Mouse (Mus musculus): ENCODE data around the gene Gcgr. TPM values are rescaled to one million over a fixed set of nuclear protein-coding genes. Genes with fewer than 3 reads are reported as not detected.
"Not testable (repeated sequence)": the region's sequence is repeated elsewhere in the genome, so short reads cannot be mapped to it uniquely, and the experiment has no call there.

Gcgr gene
- total and polyA plus RNA-seq, 2 experiments from 2014 or later = 0.22 TPM; not detected in 1

DNA sequence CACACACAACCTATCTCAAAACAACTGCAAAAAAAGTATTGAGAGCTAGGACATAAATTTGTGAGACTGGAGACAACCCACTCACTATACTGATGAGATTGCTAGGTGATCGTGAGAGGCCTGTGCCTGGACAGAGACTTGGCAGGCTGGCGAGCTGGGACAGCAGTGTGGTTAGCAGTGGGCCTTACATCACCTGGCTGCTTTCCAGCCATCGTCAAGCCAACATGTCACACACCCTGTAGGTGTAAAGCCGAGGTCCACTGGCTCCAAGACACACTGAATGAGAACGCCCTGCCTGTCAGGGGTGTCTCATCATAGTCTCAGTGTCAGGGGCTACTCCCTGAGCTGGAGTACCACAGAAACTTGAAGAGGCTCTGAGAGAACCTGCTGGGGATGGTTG is 22.2 kb downstream of the Gcgr start:
- Histone ChIP-seq H3K4me3 (ENCODE audit: low read depth, low read length) (no peak overlapping the region), H3K27ac (ENCODE audit: low read depth, low read length) (no peak overlapping the region), H3K4me2 (ENCODE audit: low read depth) (no peak overlapping the region), H3K36me3 (ENCODE audit: insufficient read depth) (no peaks in the 10 kb centered on the region), H3K9me3 (ENCODE audit: low read length) (no peaks in the 10 kb centered on the region), H3K27me3 (ENCODE audit: insufficient read depth, low read length) (no peaks in the 10 kb centered on the region), H3K9ac (no peak overlapping the region), H3K4me1 (ENCODE audit: insufficient read depth) (peaks cover 13% of the 10 kb centered on the region)
- DNase-seq (no peak), ATAC-seq (no peak)
- no peak for TF ChIP-seq CTCF (IDR thresholded peaks at IDR 0.05; ENCODE audit: low read depth)
- WGBS = 71% methylated on average over 5 of the region's 5 CpGs

DNA sequence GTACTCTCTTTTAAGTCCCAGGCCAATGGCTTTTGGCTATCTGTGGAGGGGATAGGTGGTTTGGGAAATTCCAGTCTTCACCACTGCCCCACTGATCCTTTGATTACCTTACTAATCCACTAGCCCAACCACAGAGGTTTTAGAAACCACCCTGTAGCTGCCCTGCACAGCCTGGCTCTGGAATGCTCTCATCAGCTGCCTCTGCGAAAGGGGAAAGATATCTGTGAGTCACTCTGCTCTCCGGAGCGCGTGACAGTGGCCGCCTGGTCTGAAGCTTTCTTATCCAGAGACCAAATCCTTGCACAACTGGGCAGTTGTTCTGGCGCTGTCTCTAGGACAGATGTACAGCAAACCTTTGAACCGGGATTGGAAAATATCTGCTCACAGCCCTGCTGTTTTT is 24.3 kb downstream of the Gcgr start:
- Histone ChIP-seq H3K36me3 (ENCODE audit: insufficient read depth) (peaks cover 5% of the 10 kb centered on the region; the same call in 1 of the 2 replicates), H3K4me3 (ENCODE audit: low read depth, low read length) (no peak overlapping the region), H3K27ac (ENCODE audit: low read depth, low read length) (no peak overlapping the region), H3K4me2 (ENCODE audit: low read depth) (no peak overlapping the region), H3K4me1 (ENCODE audit: insufficient read depth) (peaks cover 4% of the 10 kb centered on the region), H3K27me3 (ENCODE audit: insufficient read depth, low read length) (no peaks in the 10 kb centered on the region), H3K9ac (no peak overlapping the region), H3K9me3 (ENCODE audit: low read length) (no peaks in the 10 kb centered on the region)
- TF ChIP-seq CTCF (IDR thresholded peaks at IDR 0.05; ENCODE audit: low read depth) = no peak
- WGBS = 78% methylated on average over 7 of the region's 7 CpGs
- DNase-seq (no peak), ATAC-seq (no peak)

DNA sequence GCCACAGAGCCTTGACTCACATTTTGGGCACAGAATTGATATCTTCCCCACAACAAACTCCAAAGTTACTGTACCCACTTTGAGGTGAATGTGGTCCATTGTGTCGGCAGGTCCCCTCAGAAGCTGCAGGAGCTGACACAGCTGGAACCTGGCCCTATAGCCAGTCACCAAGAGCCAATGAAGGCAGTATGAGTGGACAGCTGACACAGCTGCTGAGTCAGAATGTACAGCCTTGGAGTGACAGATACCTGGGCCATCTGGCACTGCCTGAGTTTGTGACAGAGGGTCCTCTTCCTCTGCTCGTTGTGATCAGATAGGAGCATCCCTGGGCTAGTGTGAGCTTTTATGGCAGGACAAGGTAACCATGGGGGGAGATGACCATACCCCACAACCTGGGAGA is 24.8 kb downstream of the Gcgr start:
- H3K4me1 ChIP-seq (ENCODE audit: insufficient read depth) = no peaks in the 10 kb centered on the region; the same call in 1 of the 2 replicates
- no peak overlapping the region for H3K27ac ChIP-seq (ENCODE audit: low read depth, low read length)
- WGBS = 83% methylated on average over 2 of the region's 2 CpGs

GRCm38 (mm10) chr11:120558843-120559242 is 28.3 kb downstream of the Gcgr start:
- not testable (repeated sequence) for H3K27ac ChIP-seq (ENCODE audit: low read depth, low read length); H3K9ac ChIP-seq; H3K4me3 ChIP-seq (ENCODE audit: low read depth, low read length); H3K27me3 ChIP-seq (ENCODE audit: insufficient read depth, low read length); H3K4me1 ChIP-seq (ENCODE audit: insufficient read depth); H3K4me2 ChIP-seq (ENCODE audit: low read depth); H3K9me3 ChIP-seq (ENCODE audit: low read length); DNase-seq; ATAC-seq
- WGBS = 89% methylated on average over 6 of the region's 6 CpGs
- H3K36me3 ChIP-seq (ENCODE audit: insufficient read depth) = peaks cover 45% of the 10 kb centered on the region

More for the DNA sequence above, 24.8 kb downstream of the Gcgr start:
- no peak for TF ChIP-seq CTCF (IDR thresholded peaks at IDR 0.05; ENCODE audit: low read depth)
- Histone ChIP-seq H3K9me3 (ENCODE audit: low read length) (no peaks in the 10 kb centered on the region), H3K4me3 (ENCODE audit: low read depth, low read length) (no peak overlapping the region), H3K9ac (no peak overlapping the region), H3K4me2 (ENCODE audit: low read depth) (no peak overlapping the region), H3K27me3 (ENCODE audit: insufficient read depth, low read length) (no peaks in the 10 kb centered on the region), H3K36me3 (ENCODE audit: insufficient read depth) (peaks cover 10% of the 10 kb centered on the region)
- no peak for DNase-seq
- no peak for ATAC-seq

GRCm38 (mm10) chr11:120560952-120561728 is 30.6 kb downstream of the Gcgr start:
- H3K9me3 ChIP-seq (ENCODE audit: low read length) = no peaks in the 10 kb centered on the region
- no peaks in the 10 kb centered on the region for H3K27me3 ChIP-seq (ENCODE audit: insufficient read depth, low read length)
- no peak for TF ChIP-seq CTCF (IDR thresholded peaks at IDR 0.05; ENCODE audit: low read depth)
- H3K27ac ChIP-seq (ENCODE audit: low read depth, low read length) = no peak overlapping the region
- ATAC-seq = no peak
- peaks cover 67% of the 10 kb centered on the region for H3K36me3 ChIP-seq (ENCODE audit: insufficient read depth)
- 91% methylated on average over 13 of the region's 13 CpGs for WGBS
- no peak overlapping the region for H3K4me2 ChIP-seq (ENCODE audit: low read depth)
- no peak overlapping the region for H3K9ac ChIP-seq
- no peak for DNase-seq
- H3K4me3 ChIP-seq (ENCODE audit: low read depth, low read length) = no peak overlapping the region
- no peaks in the 10 kb centered on the region for H3K4me1 ChIP-seq (ENCODE audit: insufficient read depth)

- WGBS = 96% methylated on average over 13 of the region's 13 CpGs
- H3K27ac ChIP-seq (ENCODE audit: low read depth, low read length) = no peak overlapping the region
- no peaks in the 10 kb centered on the region for H3K4me1 ChIP-seq (ENCODE audit: insufficient read depth)
- no peak overlapping the region for H3K4me2 ChIP-seq (ENCODE audit: low read depth)
- TF ChIP-seq CTCF (IDR thresholded peaks at IDR 0.05; ENCODE audit: low read depth) = no peak
- no peak overlapping the region for H3K9ac ChIP-seq
- H3K9me3 ChIP-seq (ENCODE audit: low read length) = no peaks in the 10 kb centered on the region
- no peaks in the 10 kb centered on the region for H3K27me3 ChIP-seq (ENCODE audit: insufficient read depth, low read length)
- H3K4me3 ChIP-seq (ENCODE audit: low read depth, low read length) = no peak overlapping the region
- H3K36me3 ChIP-seq (ENCODE audit: insufficient read depth) = peaks cover 84% of the 10 kb centered on the region
- ATAC-seq (no peak), DNase-seq (no peak)
These were observed 32.5 kb downstream of the Gcgr start for GRCm38 (mm10) chr11:120562949-120563348.

DNA sequence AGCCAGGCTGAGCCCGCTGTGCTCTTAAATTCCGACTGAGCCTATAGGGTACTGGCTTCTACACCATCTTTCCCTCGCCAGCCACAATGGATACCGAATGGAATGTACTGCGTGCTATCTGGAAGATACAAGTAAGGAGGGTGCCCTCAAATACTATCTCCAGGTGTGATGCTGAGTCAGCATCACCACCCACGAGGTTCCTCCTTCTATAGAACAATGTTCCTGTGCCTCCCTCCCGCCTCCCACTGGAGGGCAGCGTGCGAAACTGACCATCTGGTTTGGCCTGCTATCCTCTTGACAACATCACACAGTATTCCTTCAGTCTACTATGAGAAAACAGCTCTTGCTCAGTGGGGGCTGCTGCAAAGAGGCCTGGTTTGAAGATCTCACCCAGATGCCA is 34.6 kb downstream of the Gcgr start:
- DNase-seq (no peak), ATAC-seq (no peak)
- WGBS = 87% methylated on average over 9 of the region's 9 CpGs
- Histone ChIP-seq H3K9me3 (ENCODE audit: low read length) (no peaks in the 10 kb centered on the region), H3K36me3 (ENCODE audit: insufficient read depth) (peaks cover 90% of the 10 kb centered on the region), H3K27ac (ENCODE audit: low read depth, low read length) (no peak overlapping the region), H3K4me3 (ENCODE audit: low read depth, low read length) (no peak overlapping the region), H3K9ac (no peak overlapping the region), H3K4me2 (ENCODE audit: low read depth) (no peak overlapping the region), H3K4me1 (ENCODE audit: insufficient read depth) (no peaks in the 10 kb centered on the region), H3K27me3 (ENCODE audit: insufficient read depth, low read length) (no peaks in the 10 kb centered on the region)
- no peak for TF ChIP-seq CTCF (IDR thresholded peaks at IDR 0.05; ENCODE audit: low read depth)
